Mouse (Mus musculus): ENCODE data around the gene Zscan4-ps3.
"Not testable (repeated sequence)": the region's sequence is repeated elsewhere in the genome, so short reads cannot be mapped to it uniquely, and the experiment has no call there.

Gene Zscan4-ps3

GRCm38 (mm10) chr7:11609008-11609407 lies at the start of gene Zscan4-ps3:
TSS of gene Zscan4-ps3 (plus strand) at chr7:11609308.
- DNase-seq (ENCODE audit: extremely low read depth, low read depth): not testable (repeated sequence)

GRCm38 (mm10) chr7:11617082-11617481 lies 8.0 kb downstream of the Zscan4-ps3 start:
- peak; percentile 6 for DNase-seq (ENCODE audit: extremely low read depth, low read depth)
